Mouse (Mus musculus) limb, embryonic 12.5 days (tissue): ENCODE measurements around the gene Sun1. TPM values are rescaled to one million over a fixed set of nuclear protein-coding genes. Genes with fewer than 3 reads are reported as not detected.
A peak's percentile ranks its signal among the peaks of the same experiment; 100 is the strongest.

Source experiments
- ATAC-seq: fragments of 200-750 bp; cut with Nextera tagmentation; 2 replicates; pipeline ENCODE4 v1.8.0; 2017; ENCODE audit warnings: low read depth, moderate TSS enrichment; ENCODE audit not compliant: insufficient number of reproducible peaks, insufficient read depth, low FRiP score, low TSS enrichment
- H3K27ac ChIP-seq: fragments of 300-500 bp; sonication (generic); 2 replicates; pipeline ENCODE4 v1.5.1; 2016; ENCODE audit warnings: mild to moderate bottlenecking, moderate library complexity
- H3K27me3 ChIP-seq: fragments of 300-500 bp; sonication (generic); 2 replicates; pipeline ENCODE4 v1.6.1; 2016; ENCODE audit warnings: mild to moderate bottlenecking, moderate library complexity
- H3K36me3 ChIP-seq: fragments of 300-500 bp; sonication (generic); 2 replicates; pipeline ENCODE4 v1.6.1; 2016; ENCODE audit warnings: mild to moderate bottlenecking, moderate library complexity
- H3K4me1 ChIP-seq: fragments of 300-500 bp; sonication (generic); replicated peaks from 2 replicates; pipeline ENCODE4 v1.6.1; 2016
- H3K4me2 ChIP-seq: fragments of 300-500 bp; sonication (generic); 2 replicates; pipeline ENCODE4 v1.6.1; 2016; ENCODE audit warnings: mild to moderate bottlenecking, moderate library complexity
- H3K4me3 ChIP-seq: fragments of 300-500 bp; sonication (generic); replicated peaks from 2 replicates; pipeline ENCODE4 v1.5.1; 2016; ENCODE audit warnings: mild to moderate bottlenecking
- H3K9ac ChIP-seq: fragments of 300-500 bp; sonication (generic); replicated peaks from 2 replicates; pipeline ENCODE4 v1.6.1; 2016; ENCODE audit warnings: mild to moderate bottlenecking, moderate library complexity
- H3K9me3 ChIP-seq: fragments of 300-500 bp; sonication (generic); 2 replicates; pipeline ENCODE4 v1.6.1; 2016; ENCODE audit warnings: mild to moderate bottlenecking, moderate library complexity
- WGBS: fragments of 180-500 bp; shearing (Covaris S2); methylation state at CpG from one replicate; pipeline ENCODE4 v1.1.7; 2016; 5-methylcytosine and 5-hydroxymethylcytosine counted together
- polyA plus RNA-seq: library from polyadenylated mRNA; unstranded; fragments of >200 nt; fragmentation: Nextera tagmentation; extraction: Ambion mirVana; gene quantifications from 2 replicates; pipeline ENCODE4 v1.2.1, GENCODE M21; 2016

The Sun1 gene
- polyA plus RNA-seq, 1 experiment from 2014 or later, result 54.0 TPM

- Histone ChIP-seq H3K4me1 (no peaks in the 10 kb centered on the region), H3K36me3 (peaks cover 97% of the 10 kb centered on the region), H3K4me3 (no peak overlapping the region), H3K27ac (no peak overlapping the region), H3K4me2 (no peak overlapping the region), H3K9ac (no peak overlapping the region), H3K27me3 (no peaks in the 10 kb centered on the region), H3K9me3 (no peaks in the 10 kb centered on the region)
- no peak for ATAC-seq
- WGBS, result 98% methylated on average over 2 of the region's 2 CpGs
These were observed 27.2 kb downstream of the Sun1 start for GRCm38 (mm10) chr5:139227645-139228044.

- Histone ChIP-seq H3K27ac (no peak overlapping the region), H3K36me3 (peaks cover 97% of the 10 kb centered on the region), H3K9ac (no peak overlapping the region), H3K27me3 (no peaks in the 10 kb centered on the region), H3K9me3 (no peaks in the 10 kb centered on the region), H3K4me3 (no peak overlapping the region), H3K4me1 (no peaks in the 10 kb centered on the region), H3K4me2 (no peak overlapping the region)
- ATAC-seq, result no peak
- WGBS, result 93% methylated on average over 3 of the region's 3 CpGs
These were observed 27.9 kb downstream of the Sun1 start for GRCm38 (mm10) chr5:139228318-139228717.

GRCm38 (mm10) chr5:139229716-139230115 lies 29.3 kb downstream of the Sun1 start:
- no peak overlapping the region for H3K9ac ChIP-seq
- 98% methylated on average over 3 of the region's 3 CpGs for WGBS

GRCm38 (mm10) chr5:139232083-139232482 lies 31.6 kb downstream of the Sun1 start:
- no peaks in the 10 kb centered on the region for H3K4me1 ChIP-seq
- H3K4me2 ChIP-seq, result no peak overlapping the region
- no peak overlapping the region for H3K4me3 ChIP-seq
- peaks cover 98% of the 10 kb centered on the region for H3K36me3 ChIP-seq
- H3K27me3 ChIP-seq, result no peaks in the 10 kb centered on the region
- 89% methylated on average over 3 of the region's 3 CpGs for WGBS
- no peak for ATAC-seq
- H3K9ac ChIP-seq, result no peak overlapping the region
- H3K9me3 ChIP-seq, result no peaks in the 10 kb centered on the region
- H3K27ac ChIP-seq, result no peak overlapping the region

More at GRCm38 (mm10) chr5:139229716-139230115, 29.3 kb downstream of the Sun1 start:
- no peak overlapping the region for H3K27ac ChIP-seq
- no peak for ATAC-seq
- no peak overlapping the region for H3K4me3 ChIP-seq
- no peak overlapping the region for H3K4me2 ChIP-seq
- H3K4me1 ChIP-seq, result no peaks in the 10 kb centered on the region
- no peaks in the 10 kb centered on the region for H3K9me3 ChIP-seq
- H3K36me3 ChIP-seq, result peaks cover 97% of the 10 kb centered on the region
- no peaks in the 10 kb centered on the region for H3K27me3 ChIP-seq

GRCm38 (mm10) chr5:139234423-139234822 lies 34.0 kb downstream of the Sun1 start:
- Histone ChIP-seq H3K4me2 (no peak overlapping the region), H3K9ac (no peak overlapping the region), H3K9me3 (no peaks in the 10 kb centered on the region), H3K36me3 (peaks cover 98% of the 10 kb centered on the region), H3K27me3 (no peaks in the 10 kb centered on the region), H3K4me3 (no peak overlapping the region), H3K27ac (no peak overlapping the region), H3K4me1 (no peaks in the 10 kb centered on the region)
- no peak for ATAC-seq
- 91% methylated on average over 4 of the region's 4 CpGs for WGBS

DNA sequence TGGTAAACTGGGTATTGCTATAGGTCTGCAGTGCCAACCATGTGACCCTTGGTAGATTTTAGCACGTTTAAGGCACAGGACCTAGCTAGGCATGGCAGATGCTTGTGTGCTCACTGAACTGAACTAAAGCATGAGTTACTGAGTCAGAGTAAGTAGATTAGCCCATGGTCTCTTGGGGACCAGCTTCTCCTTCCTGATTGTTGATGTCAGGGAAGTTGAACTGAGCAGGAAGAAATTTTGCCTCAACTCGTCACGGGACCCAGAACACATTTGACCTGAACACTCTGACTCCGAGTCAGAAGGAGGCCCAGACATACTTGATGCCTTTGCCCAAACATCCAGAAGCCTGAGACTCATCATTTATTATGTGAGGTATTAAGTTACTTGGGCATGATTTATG lies 37.0 kb downstream of the Sun1 start:
- Histone ChIP-seq H3K27me3 (no peaks in the 10 kb centered on the region), H3K27ac (no peak overlapping the region), H3K4me3 (no peak overlapping the region), H3K36me3 (peaks cover 98% of the 10 kb centered on the region), H3K9ac (no peak overlapping the region), H3K9me3 (no peaks in the 10 kb centered on the region), H3K4me2 (no peak overlapping the region), H3K4me1 (no peaks in the 10 kb centered on the region)
- ATAC-seq, result no peak
- 83% methylated on average over 4 of the region's 4 CpGs for WGBS

DNA sequence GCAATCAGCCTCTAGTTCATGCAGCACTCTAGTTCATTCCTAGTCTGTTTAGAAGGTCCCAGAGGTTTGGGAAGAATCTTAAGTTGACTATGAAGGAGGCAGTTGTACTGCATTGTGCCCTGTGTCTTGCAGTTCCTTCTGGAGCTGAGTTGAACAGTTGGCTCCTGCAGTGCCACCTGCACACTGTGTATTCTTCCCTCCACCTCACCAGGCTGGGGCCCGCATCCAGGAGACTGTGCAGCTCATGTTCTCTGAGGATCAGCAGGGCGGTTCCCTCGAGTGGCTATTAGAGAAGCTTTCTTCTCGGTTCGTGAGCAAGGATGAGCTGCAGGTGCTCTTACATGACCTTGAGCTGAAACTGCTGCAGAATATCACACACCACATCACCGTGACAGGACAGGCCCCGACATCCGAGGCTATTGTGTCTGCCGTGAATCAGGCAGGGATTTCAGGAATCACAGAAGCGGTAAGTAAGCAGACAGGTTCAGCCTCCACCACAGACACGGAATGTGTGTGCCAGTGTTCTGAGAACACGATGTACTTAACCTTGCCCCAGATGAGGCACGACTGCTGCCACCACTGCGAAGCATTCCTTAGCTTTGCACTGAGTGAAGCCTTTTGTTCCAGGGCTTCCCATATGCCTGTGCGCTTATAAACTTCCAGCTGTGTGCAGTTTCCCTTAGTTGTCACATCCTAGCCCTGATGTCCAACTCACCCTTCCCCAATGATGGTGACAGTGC lies 40.8 kb downstream of the Sun1 start:
- H3K4me3 ChIP-seq, result no peak overlapping the region
- H3K27me3 ChIP-seq, result no peaks in the 10 kb centered on the region
- H3K4me2 ChIP-seq, result no peak overlapping the region
- H3K9me3 ChIP-seq, result no peaks in the 10 kb centered on the region
- no peaks in the 10 kb centered on the region for H3K4me1 ChIP-seq
- H3K36me3 ChIP-seq, result peaks cover 99% of the 10 kb centered on the region
- no peak overlapping the region for H3K27ac ChIP-seq
- 93% methylated on average over 15 of the region's 15 CpGs for WGBS
- no peak overlapping the region for H3K9ac ChIP-seq
- no peak for ATAC-seq

DNA sequence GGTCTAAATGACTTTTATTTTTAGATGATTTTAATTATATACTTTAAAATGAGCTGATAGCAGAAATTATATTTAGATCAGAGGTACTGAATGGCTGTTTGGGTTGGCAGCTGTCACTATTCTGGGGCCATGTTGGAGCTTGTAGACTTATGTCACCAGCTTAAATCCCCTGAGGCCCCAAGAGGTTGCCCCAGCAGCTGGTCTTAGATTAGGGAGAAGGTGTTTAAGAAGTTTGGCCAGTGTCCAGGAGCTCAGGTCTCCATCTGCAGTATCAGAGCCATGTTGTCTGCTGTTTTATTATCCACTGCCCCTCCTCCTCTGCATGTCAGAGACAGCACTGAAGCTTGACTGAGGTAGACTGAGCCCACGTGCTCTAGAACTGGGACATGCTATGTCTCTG lies 42.9 kb downstream of the Sun1 start:
- H3K27me3 ChIP-seq, result no peaks in the 10 kb centered on the region
- H3K9me3 ChIP-seq, result no peaks in the 10 kb centered on the region
- no peaks in the 10 kb centered on the region for H3K4me1 ChIP-seq
- WGBS, result 86% methylated on average over 1 of the region's 1 CpGs
- no peak overlapping the region for H3K27ac ChIP-seq
- H3K36me3 ChIP-seq, result peaks cover 99% of the 10 kb centered on the region
- H3K4me2 ChIP-seq, result no peak overlapping the region
- no peak for ATAC-seq
- H3K4me3 ChIP-seq, result no peak overlapping the region
- H3K9ac ChIP-seq, result no peak overlapping the region

DNA sequence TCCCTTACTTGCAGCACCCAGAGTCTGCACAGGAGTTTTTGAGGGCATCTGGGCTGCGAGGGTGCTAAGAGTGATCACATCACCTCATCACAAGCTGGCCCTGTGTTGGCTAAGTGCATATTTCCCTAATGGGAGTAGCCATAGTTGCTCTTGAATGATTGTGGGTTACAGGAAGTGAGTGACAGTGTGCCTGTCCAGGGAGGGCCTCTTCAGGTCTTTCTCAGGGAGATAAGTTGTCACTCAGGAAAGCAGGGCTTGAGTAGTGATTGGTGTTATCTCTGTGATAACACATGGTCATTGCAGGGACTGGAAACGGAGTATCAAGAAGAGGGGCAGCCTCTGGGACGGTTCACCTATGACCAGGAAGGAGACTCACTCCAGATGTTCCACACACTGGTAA lies 47.3 kb downstream of the Sun1 start:
- Histone ChIP-seq H3K4me2 (no peak overlapping the region), H3K27me3 (no peaks in the 10 kb centered on the region), H3K4me3 (no peak overlapping the region), H3K9ac (no peak overlapping the region), H3K9me3 (no peaks in the 10 kb centered on the region), H3K4me1 (no peaks in the 10 kb centered on the region), H3K36me3 (peaks cover 78% of the 10 kb centered on the region), H3K27ac (no peak overlapping the region)
- no peak for ATAC-seq
- 88% methylated on average over 3 of the region's 3 CpGs for WGBS

DNA sequence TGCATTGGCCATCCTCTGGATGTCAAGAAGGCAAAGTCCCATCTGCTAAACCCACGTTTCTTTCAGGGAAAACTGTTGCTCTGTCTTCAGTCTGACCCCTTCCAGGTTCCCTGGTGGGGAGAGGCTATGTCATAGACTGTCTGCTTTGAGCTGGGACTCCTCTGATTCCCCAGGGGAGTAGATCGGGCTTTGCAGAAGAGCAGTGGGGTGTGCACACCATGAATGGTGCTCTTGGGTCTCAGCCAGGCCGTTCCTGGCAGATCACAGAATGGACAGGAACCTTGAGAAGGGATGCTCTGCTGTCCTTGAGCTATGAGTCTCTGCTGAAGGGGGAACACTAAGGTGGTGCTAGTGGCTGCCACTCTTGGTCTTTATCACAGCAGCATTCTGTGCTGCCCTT lies 48.4 kb downstream of the Sun1 start:
- H3K4me2 ChIP-seq, result no peak overlapping the region
- no peak for ATAC-seq
- H3K27ac ChIP-seq, result no peak overlapping the region
- WGBS, result 88% methylated on average over 3 of the region's 3 CpGs
- no peaks in the 10 kb centered on the region for H3K9me3 ChIP-seq
- H3K36me3 ChIP-seq, result peaks cover 68% of the 10 kb centered on the region
- H3K4me1 ChIP-seq, result peaks cover 7% of the 10 kb centered on the region
- H3K9ac ChIP-seq, result no peak overlapping the region
- no peak overlapping the region for H3K4me3 ChIP-seq
- no peaks in the 10 kb centered on the region for H3K27me3 ChIP-seq

DNA sequence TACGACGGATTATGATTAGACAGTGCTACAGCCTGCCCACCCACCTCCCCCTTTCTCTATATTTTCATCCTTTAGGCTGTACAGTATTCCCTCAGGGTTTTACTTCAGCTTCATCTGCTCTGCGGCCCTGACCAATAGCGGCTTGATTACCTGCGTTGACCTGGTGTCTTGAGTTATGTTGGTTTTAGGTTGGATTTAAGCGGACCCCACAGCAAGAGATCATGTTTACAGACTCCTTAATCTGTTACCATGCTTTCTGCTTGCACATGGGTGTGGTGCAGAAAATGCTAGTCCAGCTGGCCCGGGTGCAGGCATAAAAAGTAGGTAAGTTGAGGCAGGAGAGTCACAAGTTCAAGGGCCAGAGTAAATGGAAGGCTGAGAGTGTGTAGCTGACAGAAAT lies 50.8 kb downstream of the Sun1 start:
- Histone ChIP-seq H3K4me3 (peak overlapping the region; percentile 78), H3K27me3 (no peaks in the 10 kb centered on the region), H3K9me3 (no peaks in the 10 kb centered on the region), H3K27ac (peak overlapping the region; percentile 91; the same call in 1 of the 2 replicates), H3K4me1 (peaks cover 19% of the 10 kb centered on the region), H3K36me3 (peaks cover 61% of the 10 kb centered on the region), H3K4me2 (peak overlapping the region; percentile 90), H3K9ac (no peak overlapping the region)
- 81% methylated on average over 7 of the region's 7 CpGs for WGBS
- no peak for ATAC-seq

- H3K9me3 ChIP-seq, result no peaks in the 10 kb centered on the region
- WGBS, result under 1% methylated on average over 8 of the region's 8 CpGs
- H3K9ac ChIP-seq, result peak overlapping the region; percentile 72
- peaks cover 19% of the 10 kb centered on the region for H3K4me1 ChIP-seq
- H3K36me3 ChIP-seq, result peaks cover 58% of the 10 kb centered on the region
- H3K27me3 ChIP-seq, result no peaks in the 10 kb centered on the region
- ATAC-seq, result peak; percentile 28
- peak overlapping the region; percentile 91 for H3K27ac ChIP-seq
- H3K4me2 ChIP-seq, result peak overlapping the region; percentile 90
- peak overlapping the region; percentile 78 for H3K4me3 ChIP-seq
These were observed 51.3 kb downstream of the Sun1 start for GRCm38 (mm10) chr5:139251736-139252080.
